Mouse (Mus musculus) neural tube, embryonic 12.5 days (tissue): ENCODE results near the gene Thap7. TPM values are rescaled to one million over a fixed set of nuclear protein-coding genes. Genes with fewer than 3 reads are reported as not detected.

Experiments
- polyA plus RNA-seq: library from polyadenylated mRNA; unstranded; fragments of >200 nt; fragmentation: Nextera tagmentation; extraction: Ambion mirVana; gene quantifications from 2 replicates; pipeline ENCODE4 v1.2.1, GENCODE M21; 2016

Thap7 gene
- polyA plus RNA-seq, 1 experiment from 2014 or later: 62.7 TPM

Other genes with a start within 250 kb of the Thap7 start
- 0.35 and 0.41 TPM in 2 replicates for gene Serpind1, start 199.8 kb downstream of the Thap7 start, polyA plus RNA-seq
- 18.1 and 19.8 TPM in 2 replicates for gene Snap29, start 125.2 kb downstream of the Thap7 start, polyA plus RNA-seq
- 56.2 and 61.8 TPM in 2 replicates for gene Pi4ka, start 124.8 kb downstream of the Thap7 start, polyA plus RNA-seq
- 91.0 and 102 TPM in 2 replicates for gene Crkl, start 79.1 kb downstream of the Thap7 start, polyA plus RNA-seq
- 1.1 and 3.2 TPM in 2 replicates for gene Aifm3, start 41.5 kb downstream of the Thap7 start, polyA plus RNA-seq
- gene Lztr1, start 22.4 kb downstream of the Thap7 start, polyA plus RNA-seq: 116 and 135 TPM in 2 replicates
- gene Lrrc74b, start 30.1 kb upstream of the Thap7 start, polyA plus RNA-seq: 0.24 TPM in 2 replicates
- gene P2rx6, start 30.7 kb upstream of the Thap7 start, polyA plus RNA-seq: 0.75 and 0.96 TPM in 2 replicates
- 6.6 TPM in 2 replicates for gene Slc7a4, start 52.1 kb upstream of the Thap7 start, polyA plus RNA-seq
- gene Smpd4, start 88.2 kb upstream of the Thap7 start, polyA plus RNA-seq: 30.5 and 31.8 TPM in 2 replicates
- gene Ccdc74a, start 115.3 kb upstream of the Thap7 start, polyA plus RNA-seq: 5.1 and 6.5 TPM in 2 replicates
- gene Med15, start 201.8 kb upstream of the Thap7 start, polyA plus RNA-seq: 46.7 and 50.3 TPM in 2 replicates
- gene Klhl22, start 228.5 kb upstream of the Thap7 start, polyA plus RNA-seq: 63.6 and 66.6 TPM in 2 replicates